Mouse (Mus musculus) cerebellum, adult 2 months (tissue): Measurements from ENCODE around the gene Arih1. TPM values are rescaled to one million over a fixed set of nuclear protein-coding genes. Genes with fewer than 3 reads are reported as not detected.

Source experiments
- DNase-seq, 2 experiments: peaks; one replicate each; pipeline ENCODE4 v3.0.0; 2021
- H3K27ac ChIP-seq: fragments of 200-500 bp; 2 replicates; pipeline ENCODE4 v1.5.1; 2012; ENCODE audit warnings: low read length, control low read depth, inconsistent platforms; ENCODE audit not compliant: insufficient read depth
- H3K27me3 ChIP-seq: fragments of 200-500 bp; 2 replicates; pipeline ENCODE4 v1.6.1; 2012; ENCODE audit warnings: inconsistent platforms, mild to moderate bottlenecking, low read length, moderate library complexity; ENCODE audit not compliant: control insufficient read depth, insufficient read depth
- H3K4me1 ChIP-seq: fragments of 200-500 bp; 2 replicates; pipeline ENCODE4 v1.6.1; 2011; ENCODE audit warnings: low read length; ENCODE audit not compliant: control insufficient read depth, insufficient read depth
- H3K4me3 ChIP-seq: fragments of 200-500 bp; replicated peaks from 2 replicates; pipeline ENCODE3; 2011; ENCODE audit warnings: mild to moderate bottlenecking, low read depth, low read length, control low read depth; ENCODE audit not compliant: insufficient read depth
- CTCF ChIP-seq: fragments of 200-500 bp; IDR thresholded peaks from 2 replicates; pipeline ENCODE4 v1.5.1; 2011; ENCODE audit warnings: low read depth, mild to moderate bottlenecking, control low read depth, low read length, moderate library complexity, borderline replicate concordance; ENCODE audit not compliant: insufficient read depth
- POLR2A ChIP-seq: fragments of 200-500 bp; IDR thresholded peaks from 2 replicates; pipeline ENCODE4 v1.6.1; 2011; ENCODE audit warnings: low read length, control low read depth, borderline replicate concordance; ENCODE audit not compliant: insufficient read depth
- WGBS: fragments of 180-500 bp; shearing (Covaris S2); methylation state at CpG from one replicate; pipeline ENCODE4 v1.1.7; 2018; 5-methylcytosine and 5-hydroxymethylcytosine counted together
- polyA plus RNA-seq: library from polyadenylated mRNA; depleted of rRNA; stranded (reverse); fragments of >200 nt; gene quantifications from 2 replicates; pipeline ENCODE4 v1.2.3, GENCODE M21; 2012

Gene Arih1
- polyA plus RNA-seq, 1 experiment = 57.2 TPM

DNA sequence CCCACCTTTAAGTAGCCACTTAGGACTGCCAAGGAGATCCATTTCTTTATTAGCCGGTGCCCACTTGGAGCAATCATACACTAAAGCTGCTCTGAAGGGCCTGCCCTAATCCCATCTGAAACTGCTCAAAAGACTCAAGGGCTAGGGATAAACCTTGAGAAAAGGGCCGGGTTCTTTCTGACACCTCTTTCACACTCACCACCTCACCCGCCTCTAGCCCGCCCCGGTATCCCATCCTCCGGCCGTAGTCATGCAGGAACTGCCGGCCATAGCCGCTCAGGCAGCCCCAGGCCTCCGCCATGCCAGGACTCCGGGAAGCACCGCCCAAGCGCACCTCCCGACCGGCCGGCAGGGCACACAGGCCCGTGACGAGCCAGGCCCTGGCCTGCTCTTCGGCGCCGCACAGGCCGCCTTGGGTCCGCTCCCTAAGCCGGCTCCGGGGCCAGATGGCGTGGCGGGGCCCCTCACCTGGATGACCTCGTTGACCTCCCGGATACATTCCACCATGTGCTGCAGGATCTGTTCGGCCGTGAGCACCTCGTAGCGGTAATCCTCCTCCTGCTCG, 825 bp downstream of the Arih1 start:
- Histone ChIP-seq H3K4me1 (no peaks in the 10 kb centered on the region; the same call in 1 of the 2 replicates), H3K27ac (peak overlapping the region; percentile 67), H3K4me3 (peak overlapping the region; percentile 69), H3K27me3 (no peaks in the 10 kb centered on the region)
- TF ChIP-seq CTCF (no peak), POLR2A (no peak)
- under 1% methylated on average over 34 of the region's 34 CpGs for WGBS
- DNase-seq = peak; percentile 74 to 78

DNA sequence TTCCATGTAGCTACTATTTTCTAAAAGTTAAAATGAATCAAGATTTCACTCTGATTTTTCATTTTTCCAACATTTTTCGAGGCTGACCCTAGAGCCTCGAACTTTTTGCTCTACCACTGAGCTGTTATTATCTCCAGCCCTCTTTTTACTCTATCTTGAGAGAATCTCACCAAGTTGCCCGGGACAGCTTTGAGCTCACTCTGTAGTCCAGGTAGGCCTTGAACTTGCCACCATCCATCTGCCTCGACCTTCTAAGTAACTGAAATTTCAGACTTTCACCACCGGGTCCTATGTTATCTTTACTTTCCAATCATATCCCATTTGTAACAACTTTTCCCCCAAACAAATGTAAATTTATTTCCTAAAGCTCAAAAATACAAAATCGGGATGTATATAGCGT, 1.7 kb downstream of the Arih1 start:
- Histone ChIP-seq H3K4me3 (peak overlapping the region; percentile 69), H3K27me3 (no peaks in the 10 kb centered on the region), H3K27ac (no peak overlapping the region), H3K4me1 (no peaks in the 10 kb centered on the region; the same call in 1 of the 2 replicates)
- no peak for DNase-seq
- TF ChIP-seq POLR2A (no peak), CTCF (no peak)
- WGBS = 6% methylated on average over 7 of the region's 7 CpGs

DNA sequence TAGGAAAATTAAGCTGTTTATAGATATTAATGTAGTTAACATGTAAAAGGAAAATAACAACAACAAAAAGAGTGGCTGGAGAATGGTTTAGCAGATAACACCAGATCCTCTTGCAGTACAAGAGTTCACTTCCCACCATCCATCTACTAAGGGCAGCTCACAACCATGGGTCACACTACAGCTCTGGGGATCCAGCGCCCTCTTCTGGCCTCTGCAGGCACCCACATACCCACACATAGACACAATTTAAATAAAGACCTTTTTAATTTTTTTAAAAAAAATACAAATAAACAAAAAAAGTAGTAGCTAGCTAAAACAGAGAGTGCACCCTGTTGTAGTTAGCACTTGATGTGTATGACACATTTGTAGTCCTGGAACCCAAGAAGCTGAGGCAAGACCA, 4.0 kb downstream of the Arih1 start:
- H3K27me3 ChIP-seq = no peaks in the 10 kb centered on the region
- H3K4me3 ChIP-seq = no peak overlapping the region
- TF ChIP-seq POLR2A (no peak), CTCF (peak; percentile 42; the same call in 1 of the 2 replicates)
- WGBS = 22% methylated on average over 1 of the region's 1 CpGs
- no peaks in the 10 kb centered on the region; the same call in 1 of the 2 replicates for H3K4me1 ChIP-seq
- H3K27ac ChIP-seq = no peak overlapping the region
- peak; percentile 20 to 21 for DNase-seq

DNA sequence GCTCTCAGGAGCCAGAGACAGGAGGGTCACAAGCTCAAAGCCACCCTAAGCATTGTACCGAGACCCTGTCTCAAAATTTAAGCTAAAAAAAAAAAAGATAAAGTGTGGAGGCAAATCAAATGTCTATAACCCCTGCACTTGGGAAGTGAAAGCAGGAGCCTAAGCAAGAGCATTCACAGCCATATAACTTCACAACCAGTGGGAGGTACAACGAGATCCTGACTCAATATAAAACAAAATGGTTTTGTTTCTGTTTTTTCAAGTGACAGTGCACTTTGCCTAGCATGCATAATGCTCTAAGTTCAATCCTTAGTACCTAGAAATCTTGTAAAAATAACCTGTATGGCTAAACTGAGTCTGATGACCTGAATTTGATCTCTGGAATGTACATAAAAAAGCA, 9.8 kb downstream of the Arih1 start:
- WGBS = 80% methylated on average over 2 of the region's 2 CpGs

DNA sequence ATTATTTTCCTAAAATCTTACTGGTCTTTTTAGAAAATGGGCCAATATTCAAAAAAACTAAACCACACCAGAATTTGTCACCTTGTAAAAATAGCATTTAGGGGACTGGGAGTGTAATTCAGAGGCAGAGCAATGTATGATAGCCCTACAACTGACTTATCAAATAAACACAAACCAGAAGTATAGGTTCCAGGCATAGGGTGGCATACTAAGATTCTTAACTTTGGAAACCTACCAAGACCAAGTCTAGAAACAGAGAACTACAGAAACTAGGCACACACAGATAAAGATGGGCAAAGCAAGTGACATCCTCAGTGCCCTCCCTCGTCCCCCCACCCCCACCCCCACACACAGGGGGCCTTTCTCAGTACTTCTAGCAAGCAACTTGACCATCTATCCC, 11.6 kb downstream of the Arih1 start:
- no peaks in the 10 kb centered on the region for H3K27me3 ChIP-seq
- peaks cover 6% of the 10 kb centered on the region for H3K4me1 ChIP-seq
- WGBS = 82% methylated on average over 1 of the region's 1 CpGs
- DNase-seq = no peak
- H3K27ac ChIP-seq = no peak overlapping the region
- no peak overlapping the region for H3K4me3 ChIP-seq
- TF ChIP-seq POLR2A = no peak
- no peak for TF ChIP-seq CTCF

More for the DNA sequence above, 9.8 kb downstream of the Arih1 start:
- DNase-seq = no peak
- Histone ChIP-seq H3K27me3 (no peaks in the 10 kb centered on the region), H3K4me1 (peaks cover 6% of the 10 kb centered on the region), H3K4me3 (no peak overlapping the region), H3K27ac (no peak overlapping the region)
- TF ChIP-seq POLR2A (no peak), CTCF (no peak)

DNA sequence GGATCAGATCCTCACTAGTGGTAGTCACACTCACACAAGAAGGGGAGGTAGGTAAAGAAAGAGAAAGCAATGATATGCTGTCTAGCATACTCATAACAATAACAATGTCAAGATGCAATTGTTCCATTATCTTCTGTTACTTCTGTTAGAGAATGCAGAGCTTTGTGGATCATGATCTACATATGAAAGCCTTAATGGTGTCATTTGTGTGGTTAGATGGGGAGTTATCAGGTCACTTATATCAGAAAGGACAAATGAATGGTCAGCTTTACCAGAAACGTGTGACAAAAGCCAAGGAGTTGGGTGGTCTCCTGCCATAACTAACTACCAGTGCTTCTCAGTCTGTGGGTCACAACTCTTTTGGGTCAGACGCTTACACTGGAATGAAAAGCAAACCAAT, 13.2 kb downstream of the Arih1 start:
- no peak for DNase-seq
- H3K27ac ChIP-seq = no peak overlapping the region
- WGBS = 82% methylated on average over 2 of the region's 2 CpGs
- TF ChIP-seq CTCF = no peak
- H3K4me3 ChIP-seq = no peak overlapping the region
- H3K27me3 ChIP-seq = no peaks in the 10 kb centered on the region
- H3K4me1 ChIP-seq = peaks cover 6% of the 10 kb centered on the region

DNA sequence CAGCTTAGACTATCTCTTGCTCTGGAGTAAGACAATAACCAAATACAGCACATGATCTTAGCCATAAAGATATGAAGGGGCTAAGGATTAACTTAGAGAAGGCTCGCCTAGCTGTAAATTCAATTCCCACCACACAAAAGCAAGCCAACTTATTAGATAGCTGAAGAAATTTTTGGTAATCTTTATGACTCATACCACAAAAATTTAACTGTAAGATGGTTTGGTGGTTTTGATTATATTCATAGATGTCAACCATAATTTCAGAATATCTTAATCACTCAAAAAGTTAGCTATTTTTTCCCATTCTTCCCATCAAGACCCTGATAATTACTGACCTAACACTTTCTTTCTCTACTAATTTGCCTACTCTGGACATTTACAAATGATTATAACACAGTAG, 17.0 kb downstream of the Arih1 start:
- WGBS = 95% methylated on average over 1 of the region's 1 CpGs
- Histone ChIP-seq H3K4me3 (no peak overlapping the region), H3K27me3 (no peaks in the 10 kb centered on the region), H3K4me1 (peaks cover 4% of the 10 kb centered on the region; the same call in 1 of the 2 replicates), H3K27ac (no peak overlapping the region)
- no peak for DNase-seq
- TF ChIP-seq POLR2A = no peak
- TF ChIP-seq CTCF = no peak

DNA sequence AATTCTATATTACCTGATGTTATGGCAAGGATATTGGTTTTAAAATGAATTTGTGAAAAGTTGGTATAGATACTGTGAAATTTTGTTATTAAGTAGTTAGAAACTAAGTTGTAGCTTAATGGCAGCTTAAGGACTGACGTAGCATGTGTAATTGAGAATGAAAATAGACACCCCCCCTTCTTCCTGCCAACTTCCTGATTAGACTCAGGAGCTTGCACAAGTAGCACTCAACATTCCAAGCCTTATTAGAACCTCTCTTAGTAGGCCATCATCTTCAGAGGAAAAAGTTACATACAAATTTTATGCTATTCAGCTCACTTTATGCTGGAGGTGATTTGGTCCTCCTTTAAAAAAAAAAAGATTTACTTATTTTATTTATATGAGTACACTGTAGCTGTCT, 22.1 kb downstream of the Arih1 start:
- Histone ChIP-seq H3K27me3 (no peaks in the 10 kb centered on the region), H3K27ac (no peak overlapping the region), H3K4me3 (no peak overlapping the region), H3K4me1 (no peaks in the 10 kb centered on the region)
- WGBS = 62% methylated on average over 1 of the region's 1 CpGs
- DNase-seq = no peak
- TF ChIP-seq CTCF (no peak), POLR2A (no peak)
